Mouse (Mus musculus) brown adipose tissue, adult 24 weeks (tissue): ENCODE data around the gene Cdk2. TPM values are rescaled to one million over a fixed set of nuclear protein-coding genes. Genes with fewer than 3 reads are reported as not detected.

Source experiments
- H3K27ac ChIP-seq: fragments of 200-500 bp; replicated peaks from 2 replicates; pipeline ENCODE4 v1.5.1; 2012; ENCODE audit warnings: low read depth, mild to moderate bottlenecking, low read length
- H3K4me1 ChIP-seq: fragments of 200-500 bp; 2 replicates; pipeline ENCODE4 v1.6.1; 2012; ENCODE audit warnings: low read length, mixed read lengths; ENCODE audit not compliant: control insufficient read depth, insufficient read depth, insufficient read length
- H3K4me3 ChIP-seq: fragments of 200-500 bp; 2 replicates; pipeline ENCODE4 v1.5.1; 2012; ENCODE audit warnings: low read depth, mild to moderate bottlenecking, low read length, moderate library complexity; ENCODE audit not compliant: insufficient read depth
- polyA plus RNA-seq: library from polyadenylated mRNA; stranded (reverse); fragments of >200 nt; gene quantifications from 2 replicates; pipeline ENCODE4 v1.2.4, GENCODE M21; 2012; ENCODE audit not compliant: missing spikeins, insufficient read depth, insufficient read length

Cdk2 gene
- polyA plus RNA-seq, result 8.6 and 11.1 TPM in 2 replicates

DNA sequence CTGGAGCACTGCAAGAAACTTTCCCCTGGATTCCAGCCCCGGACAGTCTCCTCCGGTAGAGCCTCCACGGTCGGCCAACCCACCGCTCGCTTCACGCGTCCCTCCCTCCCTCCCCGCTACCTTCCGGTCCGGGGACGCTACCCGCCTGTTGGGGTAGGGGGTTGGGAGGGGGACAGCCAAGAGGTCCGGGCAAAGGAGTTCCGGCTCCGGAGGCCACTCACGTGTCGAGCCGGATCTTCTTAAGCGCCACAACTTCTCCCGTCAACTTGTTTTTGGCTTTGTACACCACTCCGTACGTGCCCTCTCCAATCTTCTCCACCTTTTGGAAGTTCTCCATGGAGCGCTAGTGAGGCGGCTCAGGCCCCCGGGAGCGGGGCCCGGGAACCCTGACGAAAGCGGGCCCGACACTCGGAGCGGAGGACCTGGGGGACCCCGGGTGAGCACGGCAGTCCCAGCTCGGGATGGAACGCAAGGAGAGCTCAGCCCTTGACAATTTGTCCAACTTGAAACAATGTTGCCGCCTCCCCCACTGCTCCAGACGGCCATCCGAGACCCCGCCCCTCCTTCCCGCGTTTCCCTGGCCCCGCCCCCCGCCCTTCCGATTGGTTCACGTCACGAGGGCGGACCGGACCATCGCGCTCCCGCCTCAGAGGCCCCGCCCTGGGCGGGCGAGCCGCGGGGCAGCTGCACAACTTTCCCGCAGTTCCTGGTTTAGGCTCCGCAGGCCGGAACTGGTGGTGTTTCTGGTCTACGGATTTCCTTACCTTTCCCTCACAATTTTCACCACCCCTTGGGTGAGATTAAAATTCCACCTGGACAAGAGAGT lies at the start of gene Cdk2:
TSS of gene Cdk2 (minus strand) at position 541 of the 826 bp plus-strand sequence.
- peak within 1 kb of the TSS; percentile 80 for H3K27ac ChIP-seq
- H3K4me3 ChIP-seq, result peak within 1 kb of the TSS; percentile 98
- peaks cover 6% of the 10 kb centered on the region; the same call in 1 of the 2 replicates for H3K4me1 ChIP-seq

DNA sequence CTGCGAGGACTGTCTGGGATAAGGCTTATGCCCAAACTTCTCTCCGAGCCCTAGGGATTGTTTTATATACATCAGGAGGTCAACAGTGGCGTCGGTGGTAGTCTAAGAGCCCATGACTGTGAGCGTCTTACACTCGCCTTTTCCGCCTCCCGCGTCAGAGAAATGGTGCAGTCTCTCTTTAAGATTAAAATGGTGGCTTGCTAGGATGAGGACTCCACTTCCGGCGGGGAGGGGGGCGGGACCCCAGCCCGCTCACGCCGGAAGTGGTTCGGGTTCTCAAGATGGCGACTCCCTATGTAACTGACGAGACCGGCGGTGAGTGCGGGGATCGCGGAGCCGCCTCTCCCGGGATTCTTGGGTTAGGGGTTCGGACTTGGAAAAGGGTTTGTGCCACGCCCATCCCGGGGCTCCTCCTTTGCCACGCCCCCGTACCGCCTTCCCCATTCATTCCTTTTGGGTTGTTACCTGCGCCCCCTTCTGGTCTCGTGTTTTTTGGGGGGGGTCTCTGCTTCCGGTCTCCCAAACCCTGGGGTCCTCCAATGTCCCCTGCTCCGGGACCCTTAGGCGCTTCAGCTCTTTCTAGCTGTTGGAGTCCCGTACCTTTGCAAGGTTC lies 43.5 kb upstream of the Cdk2 start:
- peak overlapping the region; percentile 94 for H3K27ac ChIP-seq
- peak overlapping the region; percentile 87 for H3K4me3 ChIP-seq
- peaks cover 17% of the 10 kb centered on the region; the same call in 1 of the 2 replicates for H3K4me1 ChIP-seq

DNA sequence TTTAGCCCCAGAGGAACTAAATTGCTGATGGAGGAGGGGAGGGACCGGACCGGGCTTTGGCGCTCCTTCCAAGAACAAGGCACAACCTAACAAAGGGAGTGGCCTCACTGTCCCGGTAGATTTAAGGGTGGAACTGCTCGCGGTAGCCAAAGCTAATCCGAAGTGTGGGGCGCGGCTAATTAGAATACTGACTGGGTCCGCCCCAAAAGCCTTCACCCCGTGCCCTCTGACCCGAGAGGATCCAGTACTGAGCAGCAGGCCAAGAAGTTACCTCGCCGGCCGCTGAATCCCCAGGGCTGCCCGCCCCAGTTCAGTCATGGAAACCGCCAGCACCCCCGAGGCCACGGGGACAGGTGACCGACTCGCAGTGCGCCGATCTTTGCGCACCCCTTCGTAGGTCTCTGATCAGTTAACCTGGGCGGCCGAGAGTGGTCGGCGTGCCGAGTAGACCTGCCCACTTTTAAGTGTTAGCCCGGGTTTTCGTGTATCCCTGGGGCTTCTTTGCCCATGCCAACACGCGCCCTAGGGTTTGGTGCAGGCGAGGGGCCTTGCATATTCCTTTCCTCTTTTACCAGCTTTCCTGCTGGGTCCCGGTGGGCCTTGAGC lies 42.9 kb upstream of the Cdk2 start, which contains the start of gene Pym1:
TSS of gene Pym1 (plus strand) at position 244 of the 606 bp plus-strand sequence.
- H3K27ac ChIP-seq, result peak within 1 kb of the TSS; percentile 94
- peak within 1 kb of the TSS; percentile 87 for H3K4me3 ChIP-seq
- peaks cover 17% of the 10 kb centered on the region; the same call in 1 of the 2 replicates for H3K4me1 ChIP-seq

DNA sequence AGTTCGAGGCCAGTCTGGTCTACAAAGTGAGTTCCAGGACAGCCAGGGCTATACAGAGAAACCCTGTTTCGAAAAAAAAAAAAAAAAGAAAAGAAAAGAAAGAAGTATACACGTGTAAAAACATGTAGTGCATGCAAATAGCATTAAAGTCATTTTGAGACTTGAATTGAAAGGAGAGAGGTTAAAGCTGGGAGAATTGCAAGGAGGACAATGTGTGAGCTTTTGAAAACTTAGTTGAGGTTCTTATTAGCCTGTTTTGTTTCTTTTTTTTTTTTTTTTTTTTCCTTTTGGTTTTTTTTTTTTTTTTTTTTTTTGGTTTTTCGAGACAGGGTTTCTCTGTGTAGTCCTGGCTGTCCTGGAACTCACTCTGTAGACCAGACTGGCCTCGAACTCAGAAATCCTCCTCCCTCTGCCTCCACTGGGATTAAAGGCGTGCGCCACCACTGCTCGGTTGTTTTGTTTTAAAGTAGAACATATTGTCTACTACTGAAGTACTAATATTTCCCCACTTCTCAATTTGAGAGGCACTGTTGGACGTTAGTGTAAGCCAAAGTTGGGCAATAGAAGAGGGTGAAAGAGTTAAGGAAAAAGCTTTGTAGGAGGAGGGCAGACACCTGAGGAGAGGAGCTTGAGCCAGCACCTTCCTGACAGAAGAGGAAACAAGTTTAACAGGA lies 42.3 kb upstream of the Cdk2 start:
- peak overlapping the region; percentile 94 for H3K27ac ChIP-seq
- peaks cover 17% of the 10 kb centered on the region; the same call in 1 of the 2 replicates for H3K4me1 ChIP-seq
- peak overlapping the region; percentile 87 for H3K4me3 ChIP-seq

DNA sequence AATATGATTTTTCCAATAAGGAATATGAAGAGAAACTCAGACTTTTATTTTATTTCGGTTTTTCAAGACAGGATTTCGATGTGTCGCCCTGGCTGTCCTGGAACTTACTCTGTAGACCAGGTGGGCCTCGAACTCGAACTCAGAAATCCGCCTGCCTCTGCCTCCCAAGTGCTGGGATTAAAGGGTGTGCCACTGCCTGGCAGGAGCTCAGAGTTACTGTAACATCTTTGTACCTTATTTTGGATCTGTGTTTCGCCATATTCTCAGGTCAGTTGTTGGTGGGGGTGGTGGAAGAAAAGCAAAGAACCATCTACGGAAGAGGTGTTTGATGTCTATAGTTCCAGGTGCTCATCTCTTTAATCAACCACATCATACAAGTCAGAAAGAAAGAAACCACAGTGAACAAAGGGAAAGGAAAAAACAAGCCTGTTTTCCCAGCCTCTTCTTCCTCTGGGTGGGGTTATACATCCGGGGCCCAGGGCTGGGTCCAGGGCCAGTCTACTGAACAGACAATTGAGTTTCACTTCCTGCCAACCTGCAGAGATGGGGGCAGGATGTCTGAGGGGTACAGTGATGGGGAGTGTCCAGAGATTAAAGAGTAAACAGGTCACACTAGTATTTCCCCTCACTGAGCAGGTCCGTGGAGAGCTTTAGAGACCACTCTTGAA lies 41.2 kb upstream of the Cdk2 start:
- Histone ChIP-seq H3K27ac (peak overlapping the region; percentile 43), H3K4me3 (no peak overlapping the region), H3K4me1 (peaks cover 17% of the 10 kb centered on the region; the same call in 1 of the 2 replicates)

DNA sequence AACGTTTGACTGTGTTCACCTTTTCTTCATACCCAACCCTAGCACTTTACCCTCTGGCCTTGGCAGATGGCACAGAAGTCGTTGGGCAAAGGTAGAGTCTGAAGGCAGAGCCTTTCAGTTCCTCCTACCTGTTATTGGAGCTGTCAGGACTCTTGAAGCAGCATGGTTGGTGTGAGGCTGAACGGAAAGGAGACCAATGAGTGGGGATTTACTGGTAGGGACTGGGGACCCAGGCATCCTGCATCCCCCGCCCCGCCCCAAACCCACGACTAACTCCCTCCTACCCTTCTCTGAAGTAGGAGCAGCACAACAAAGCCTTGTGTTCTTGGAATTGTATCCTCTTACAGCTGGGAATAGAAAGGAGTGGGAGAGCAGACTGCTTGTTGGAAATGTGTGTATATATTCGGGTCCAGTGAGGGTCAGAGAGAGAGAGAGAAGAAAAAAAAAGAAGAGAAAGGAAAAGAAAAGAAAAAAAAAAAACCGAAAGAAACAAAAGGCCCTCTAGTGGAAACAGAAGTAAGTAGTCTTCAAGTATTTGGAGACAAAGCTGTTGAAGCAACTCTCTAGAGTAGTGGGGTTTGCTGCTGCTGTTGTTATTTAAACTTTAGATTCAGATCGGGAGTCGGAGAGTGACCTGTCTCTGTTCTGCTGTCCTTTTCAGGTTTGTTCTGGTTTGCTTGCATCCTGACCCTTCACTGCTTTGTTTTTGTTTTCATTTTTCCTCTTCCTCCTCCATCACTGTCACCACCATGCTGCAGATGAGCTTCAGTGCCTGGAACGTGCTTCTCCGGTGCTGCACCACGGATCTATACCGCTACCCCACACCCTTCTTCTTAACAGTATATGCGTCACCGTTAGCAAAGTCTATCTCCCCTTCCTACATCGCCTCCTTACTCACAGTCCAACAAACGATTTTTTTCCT lies 40.1 kb upstream of the Cdk2 start, which contains the start of gene Dgka:
TSS of gene Dgka (minus strand) at position 176 of the 922 bp plus-strand sequence.
- H3K4me1 ChIP-seq, result peaks cover 17% of the 10 kb centered on the region; the same call in 1 of the 2 replicates

DNA sequence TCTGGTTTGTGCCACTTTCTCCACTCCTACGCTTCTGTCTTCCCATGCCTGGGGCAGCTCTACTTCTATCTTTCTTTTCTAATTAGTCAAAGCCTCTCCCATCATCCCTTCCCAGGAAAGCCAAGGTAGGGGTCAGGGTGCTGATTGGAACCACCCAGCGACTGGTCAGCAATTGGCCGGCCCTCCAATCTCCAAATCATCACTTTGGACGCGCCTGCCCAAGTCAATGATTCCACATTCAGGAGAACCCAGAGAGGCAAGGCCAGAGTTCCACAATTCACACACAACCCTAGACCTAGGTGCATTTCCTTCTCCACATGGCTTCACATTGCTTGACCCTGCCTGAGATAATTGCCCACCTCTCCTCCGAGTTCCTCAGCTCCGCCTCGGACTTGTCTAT lies 39.4 kb upstream of the Cdk2 start:
- H3K4me3 ChIP-seq, result peak overlapping the region; percentile 98
- H3K4me1 ChIP-seq, result peaks cover 17% of the 10 kb centered on the region; the same call in 1 of the 2 replicates
- peak overlapping the region; percentile 70 for H3K27ac ChIP-seq

More for the DNA sequence above, 40.1 kb upstream of the Cdk2 start, which contains the start of gene Dgka:
- Histone ChIP-seq H3K4me3 (peak within 1 kb of the TSS; percentile 98), H3K27ac (peak within 1 kb of the TSS; percentile 70)

DNA sequence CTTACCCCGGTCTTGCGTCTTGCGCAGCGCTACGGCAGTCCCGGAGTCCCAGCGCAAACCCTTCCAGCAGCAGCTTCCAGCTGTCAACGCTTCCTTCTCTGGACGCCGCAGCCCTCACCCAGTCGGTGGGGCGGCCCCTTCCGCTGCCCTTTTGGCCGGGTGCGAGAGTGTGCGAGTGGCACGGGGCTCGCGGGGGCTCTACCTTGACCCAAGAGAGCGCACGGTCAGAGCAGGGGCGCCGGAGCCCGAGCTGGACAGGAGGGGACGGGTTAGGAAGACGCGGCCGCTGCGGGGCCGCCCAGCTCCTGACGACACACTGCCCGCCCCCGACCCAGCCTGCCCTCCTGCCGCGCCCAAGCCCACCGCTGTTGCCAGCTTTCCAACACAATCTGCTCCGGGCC lies 39.0 kb upstream of the Cdk2 start:
- H3K4me3 ChIP-seq, result peak overlapping the region; percentile 98
- peak overlapping the region; percentile 70 for H3K27ac ChIP-seq
- peaks cover 17% of the 10 kb centered on the region; the same call in 1 of the 2 replicates for H3K4me1 ChIP-seq

DNA sequence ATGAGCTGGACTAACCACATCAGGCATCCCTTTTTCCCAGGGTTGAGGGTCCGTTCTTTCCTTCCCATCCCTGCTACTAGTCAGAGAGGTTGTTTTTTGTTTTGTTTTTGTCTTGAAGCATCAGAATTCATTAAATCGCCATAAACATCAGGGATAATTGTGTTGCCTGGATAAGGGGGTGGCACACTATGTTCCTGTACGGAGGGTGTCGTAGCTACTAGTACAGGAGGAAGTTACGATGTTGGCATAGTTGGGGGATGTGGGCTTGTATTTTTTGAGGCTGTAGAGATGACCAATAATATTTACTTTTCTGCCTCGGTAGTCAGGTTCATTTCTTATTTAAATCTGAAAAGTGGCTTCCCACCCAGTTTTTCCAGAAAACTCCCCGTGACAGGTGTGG lies 38.4 kb upstream of the Cdk2 start:
- peak overlapping the region; percentile 70 for H3K27ac ChIP-seq
- H3K4me1 ChIP-seq, result peaks cover 17% of the 10 kb centered on the region; the same call in 1 of the 2 replicates
- H3K4me3 ChIP-seq, result peak overlapping the region; percentile 98

DNA sequence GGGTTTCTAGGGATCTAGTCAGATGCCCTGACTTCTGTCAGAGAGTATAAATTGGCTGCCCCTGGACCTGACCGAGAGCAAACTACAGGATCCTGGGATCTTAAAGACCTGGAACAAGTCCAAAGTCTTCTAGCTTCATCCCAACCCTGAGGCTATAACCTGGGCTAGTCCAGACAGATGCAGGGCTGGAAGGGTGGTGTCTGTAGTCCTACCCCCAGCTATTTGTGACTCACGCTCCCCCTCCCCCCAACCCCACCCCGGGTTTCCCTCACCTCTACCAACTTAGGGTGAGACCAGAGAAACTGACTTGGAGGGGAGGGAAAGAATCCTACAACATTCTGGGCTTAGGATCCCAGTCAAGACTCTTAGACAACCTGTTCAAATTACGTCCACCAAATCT lies 37.8 kb upstream of the Cdk2 start:
- Histone ChIP-seq H3K4me3 (peak overlapping the region; percentile 98), H3K27ac (no peak overlapping the region), H3K4me1 (peaks cover 17% of the 10 kb centered on the region)

DNA sequence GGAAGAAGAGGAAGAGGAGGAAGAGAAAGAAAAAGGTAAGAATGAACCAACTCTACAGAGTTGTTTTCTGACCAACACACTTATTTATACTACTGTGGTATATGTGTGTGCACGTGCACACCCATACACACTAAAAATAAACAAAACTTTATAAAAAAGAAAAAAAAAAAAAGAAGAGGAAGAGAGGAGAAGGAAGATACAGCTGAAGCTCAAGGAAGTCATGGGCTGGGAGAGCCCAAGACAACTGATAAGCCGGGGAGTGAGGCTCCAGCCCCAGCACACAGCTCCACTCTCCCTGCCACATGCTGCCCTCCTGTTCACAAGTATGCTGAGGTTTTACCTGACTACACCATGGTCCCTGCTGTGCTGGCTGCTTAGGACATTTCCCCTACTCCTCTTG lies 35.5 kb upstream of the Cdk2 start:
- Histone ChIP-seq H3K4me1 (peaks cover 9% of the 10 kb centered on the region), H3K27ac (no peak overlapping the region), H3K4me3 (no peak overlapping the region)

DNA sequence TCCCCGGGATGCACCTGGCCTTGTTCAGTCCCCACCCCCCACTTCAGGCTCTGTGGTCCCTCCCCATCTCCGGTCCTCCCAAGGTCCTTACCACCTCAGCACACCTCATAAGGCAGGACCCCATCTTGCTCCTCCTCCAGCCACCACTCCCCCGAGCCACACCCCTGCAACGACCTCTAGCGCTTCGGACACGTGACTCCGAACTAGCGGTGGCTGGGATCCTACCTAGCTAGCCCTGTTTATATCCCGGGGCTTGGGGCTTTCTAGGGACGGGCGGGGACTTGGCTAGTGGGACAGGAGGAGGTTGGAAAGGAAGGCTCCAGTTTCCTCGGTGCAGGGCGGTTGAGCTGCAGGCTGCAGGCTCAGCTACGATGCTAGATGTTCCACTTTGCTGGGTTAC lies 32.6 kb upstream of the Cdk2 start:
- Histone ChIP-seq H3K4me3 (0 out of 2 replicates have a peak overlapping the region, but pooled peaks have one; percentile 3), H3K27ac (no peak overlapping the region), H3K4me1 (no peaks in the 10 kb centered on the region; the same call in 1 of the 2 replicates)

DNA sequence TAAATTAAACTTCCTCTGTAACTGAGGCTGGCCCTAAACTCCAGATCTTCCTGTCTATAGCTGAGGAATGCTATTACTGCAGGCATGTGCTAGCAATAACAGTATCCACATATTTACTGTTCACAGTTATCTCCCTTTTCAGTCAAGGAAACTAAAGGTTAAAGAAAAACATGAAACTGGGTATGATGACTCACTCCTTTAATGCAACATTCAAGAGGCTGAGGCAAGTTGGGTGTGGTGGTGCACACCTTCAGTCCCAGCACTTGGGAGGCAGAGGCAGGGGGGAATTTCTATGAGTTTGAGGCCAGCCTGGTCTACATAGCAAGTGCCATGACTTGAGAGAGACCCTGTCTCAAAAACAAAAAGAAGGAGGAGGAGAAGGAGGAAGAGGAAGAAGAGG lies 27.2 kb upstream of the Cdk2 start:
- Histone ChIP-seq H3K27ac (no peak overlapping the region), H3K4me3 (no peak overlapping the region), H3K4me1 (no peaks in the 10 kb centered on the region)
